Mouse (Mus musculus): ENCODE measurements around the gene Nsf. TPM values are rescaled to one million over a fixed set of nuclear protein-coding genes. Genes with fewer than 3 reads are reported as not detected.

The Nsf gene
- polyA plus RNA-seq, 1 experiment from 2014 or later, result 46.3 TPM

DNA sequence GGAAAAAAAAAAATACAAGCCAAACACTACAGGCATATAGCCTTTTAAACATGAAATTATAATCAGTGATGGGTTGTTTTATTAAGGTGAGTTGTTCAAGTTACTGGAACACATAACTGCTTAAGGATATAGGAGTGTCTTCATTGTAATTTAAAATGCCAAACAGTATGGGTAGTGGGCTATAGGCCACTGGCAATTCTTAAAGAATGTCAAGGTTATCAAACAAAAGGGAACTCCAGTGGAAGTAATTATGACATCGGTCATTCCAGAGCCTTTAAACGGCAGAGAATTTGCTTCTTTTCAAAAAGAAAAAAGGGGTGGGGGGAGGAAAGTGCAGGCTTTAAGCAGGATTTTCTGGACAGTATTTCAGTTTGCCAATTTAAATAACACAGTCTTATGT is 18.1 kb downstream of the Nsf start:
- WGBS, result 67% methylated on average over 2 of the region's 2 CpGs
- DNase-seq (ENCODE audit: low spot score), result no peak
- Histone ChIP-seq H3K27ac (no peak overlapping the region), H3K4me1 (no peaks in the 10 kb centered on the region), H3K27me3 (ENCODE audit: insufficient read depth, poor library complexity, severe bottlenecking) (no peaks in the 10 kb centered on the region), H3K36me3 (no peaks in the 10 kb centered on the region), H3K9me3 (no peaks in the 10 kb centered on the region), H3K4me3 (no peak overlapping the region)

DNA sequence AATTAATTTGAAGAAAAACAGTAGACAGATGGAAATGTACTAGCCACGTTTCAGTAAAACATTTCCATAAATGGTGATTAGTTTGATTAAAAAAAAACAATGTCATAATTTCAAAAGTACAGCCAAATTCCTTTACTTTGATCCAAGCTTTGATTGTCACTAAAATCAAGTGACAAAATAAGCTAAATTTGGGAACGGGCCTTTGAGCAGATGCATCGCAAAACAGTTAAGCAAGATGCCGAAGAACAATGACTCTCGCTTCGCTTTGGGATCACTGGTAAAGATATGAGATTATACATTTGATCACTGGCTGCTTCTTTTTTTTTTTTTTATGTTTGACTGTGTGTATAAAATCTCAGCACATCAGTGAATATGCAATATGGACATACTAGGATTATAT is 20.0 kb downstream of the Nsf start:
- WGBS, result 88% methylated on average over 6 of the region's 6 CpGs

DNA sequence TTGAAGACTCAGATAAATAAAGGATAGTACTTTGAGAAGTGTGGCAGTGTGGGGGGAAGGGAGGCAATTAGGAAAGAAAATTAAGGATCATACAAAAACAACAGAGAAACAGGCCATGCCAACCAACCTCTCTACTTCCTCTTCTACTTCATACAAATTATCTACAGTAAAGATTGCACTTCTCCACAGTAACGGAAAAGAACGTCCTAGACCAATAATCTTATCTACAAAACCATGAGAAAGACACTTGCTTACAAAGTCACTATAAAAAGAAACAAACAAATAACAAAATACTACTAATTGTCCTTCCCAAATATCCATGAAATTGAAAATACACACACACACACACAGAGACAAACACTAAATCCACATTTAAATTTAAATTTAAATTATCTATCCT is 29.9 kb downstream of the Nsf start:
- H3K27ac ChIP-seq, result no peak overlapping the region
- H3K9me3 ChIP-seq, result no peaks in the 10 kb centered on the region
- H3K36me3 ChIP-seq, result peaks cover 25% of the 10 kb centered on the region
- H3K4me3 ChIP-seq, result no peak overlapping the region
- no peaks in the 10 kb centered on the region for H3K27me3 ChIP-seq (ENCODE audit: insufficient read depth, poor library complexity, severe bottlenecking)
- H3K4me1 ChIP-seq, result no peaks in the 10 kb centered on the region
- no peak for DNase-seq (ENCODE audit: low spot score)
- 82% methylated on average over 2 of the region's 2 CpGs for WGBS

More for the DNA sequence above, 20.0 kb downstream of the Nsf start:
- Histone ChIP-seq H3K27ac (no peak overlapping the region), H3K27me3 (ENCODE audit: insufficient read depth, poor library complexity, severe bottlenecking) (no peaks in the 10 kb centered on the region), H3K4me3 (no peak overlapping the region), H3K36me3 (0 out of 2 replicates have a peak, but pooled peaks cover under 1% of the 10 kb centered on the region), H3K9me3 (no peaks in the 10 kb centered on the region), H3K4me1 (0 out of 2 replicates have a peak, but pooled peaks cover 4% of the 10 kb centered on the region)
- no peak for DNase-seq (ENCODE audit: low spot score)

DNA sequence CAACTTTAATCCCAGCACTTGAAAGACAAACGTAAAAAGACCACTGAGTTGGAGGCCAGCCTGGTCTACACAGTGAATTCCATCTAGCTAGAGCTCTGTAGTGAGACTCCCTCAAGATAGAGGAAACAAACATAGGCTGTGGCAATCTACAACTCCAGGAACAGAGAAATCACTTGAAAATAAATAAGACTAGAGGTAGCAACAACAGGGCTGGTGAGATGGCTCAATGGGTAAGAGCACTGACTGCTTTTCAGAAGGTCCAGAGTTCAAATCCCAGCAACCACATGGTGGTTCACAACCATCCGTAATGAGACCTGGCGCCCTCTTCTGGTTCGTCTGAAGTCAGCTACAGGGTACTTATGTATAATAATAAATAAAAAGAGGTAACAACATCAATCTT is 30.6 kb downstream of the Nsf start:
- Histone ChIP-seq H3K27ac (no peak overlapping the region), H3K4me1 (no peaks in the 10 kb centered on the region), H3K36me3 (peaks cover 19% of the 10 kb centered on the region), H3K4me3 (no peak overlapping the region), H3K9me3 (no peaks in the 10 kb centered on the region), H3K27me3 (ENCODE audit: insufficient read depth, poor library complexity, severe bottlenecking) (no peaks in the 10 kb centered on the region)
- 81% methylated on average over 4 of the region's 4 CpGs for WGBS
- DNase-seq (ENCODE audit: low spot score), result no peak

DNA sequence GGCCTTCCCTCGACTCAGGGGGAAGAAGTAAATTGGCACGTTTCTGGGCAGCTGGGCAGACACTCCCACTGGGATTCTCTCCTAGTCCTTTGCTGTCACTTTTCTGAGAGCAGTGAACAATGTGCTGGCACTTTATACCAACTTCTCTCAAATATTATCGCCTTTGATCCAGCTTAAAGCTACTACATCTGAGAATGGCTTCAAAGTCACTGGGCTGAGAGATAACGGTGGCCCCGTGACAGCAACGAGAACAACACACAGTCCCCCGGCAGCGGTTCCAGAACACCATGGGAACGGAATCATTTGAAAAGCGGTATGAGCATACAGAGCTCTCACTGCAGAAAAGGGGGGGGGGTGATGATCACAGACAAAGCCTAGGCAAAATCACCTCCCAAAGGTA is 31.0 kb downstream of the Nsf start:
- no peak overlapping the region for H3K27ac ChIP-seq
- DNase-seq (ENCODE audit: low spot score), result no peak
- no peaks in the 10 kb centered on the region for H3K9me3 ChIP-seq
- H3K4me1 ChIP-seq, result no peaks in the 10 kb centered on the region
- H3K4me3 ChIP-seq, result no peak overlapping the region
- 91% methylated on average over 10 of the region's 10 CpGs for WGBS
- peaks cover 19% of the 10 kb centered on the region for H3K36me3 ChIP-seq
- no peaks in the 10 kb centered on the region for H3K27me3 ChIP-seq (ENCODE audit: insufficient read depth, poor library complexity, severe bottlenecking)

DNA sequence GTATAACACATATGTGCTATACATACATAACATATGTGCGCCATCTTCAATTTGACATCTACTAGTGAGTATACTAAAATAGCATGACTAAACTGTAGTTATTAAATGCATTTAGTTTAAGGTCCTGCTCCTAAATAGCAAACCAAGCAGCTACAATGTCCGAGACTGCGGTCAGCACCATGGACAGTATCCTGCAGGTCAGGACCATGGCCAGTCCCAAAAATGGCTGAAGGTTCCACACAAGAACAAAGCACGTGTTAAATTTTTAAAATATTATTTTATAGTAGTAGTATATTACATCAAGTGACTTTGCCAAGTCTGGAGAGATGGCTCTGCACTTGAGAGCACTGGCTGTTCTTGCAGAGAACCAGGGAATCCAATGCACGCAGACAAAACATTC is 33.2 kb downstream of the Nsf start:
- H3K9me3 ChIP-seq, result no peaks in the 10 kb centered on the region
- H3K36me3 ChIP-seq, result peaks cover 22% of the 10 kb centered on the region
- H3K4me3 ChIP-seq, result no peak overlapping the region
- DNase-seq (ENCODE audit: low spot score), result no peak
- no peaks in the 10 kb centered on the region for H3K27me3 ChIP-seq (ENCODE audit: insufficient read depth, poor library complexity, severe bottlenecking)
- no peaks in the 10 kb centered on the region for H3K4me1 ChIP-seq
- 70% methylated on average over 5 of the region's 5 CpGs for WGBS
- H3K27ac ChIP-seq, result no peak overlapping the region

DNA sequence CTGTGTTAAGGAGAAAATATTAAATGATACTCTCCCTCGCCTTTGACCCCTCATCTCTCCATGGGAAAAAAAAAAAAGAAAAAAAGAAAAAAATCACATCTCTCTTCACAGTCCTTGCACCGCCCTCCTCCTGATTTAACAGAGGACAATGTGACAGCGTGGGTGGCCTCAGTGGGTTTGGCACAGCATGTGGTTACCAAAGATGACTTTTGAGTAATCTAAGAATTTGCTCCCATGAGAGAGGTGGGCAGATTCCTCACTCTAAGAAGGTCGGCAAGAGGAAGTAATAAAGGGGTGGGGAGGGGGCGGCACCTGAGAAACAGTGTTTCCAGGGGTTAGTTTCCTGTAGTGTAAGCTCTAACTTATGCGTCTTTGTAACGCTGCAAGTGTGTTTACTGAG is 37.0 kb downstream of the Nsf start:
- Histone ChIP-seq H3K9me3 (no peaks in the 10 kb centered on the region), H3K27ac (no peak overlapping the region), H3K4me3 (no peak overlapping the region), H3K27me3 (ENCODE audit: insufficient read depth, poor library complexity, severe bottlenecking) (no peaks in the 10 kb centered on the region), H3K4me1 (no peaks in the 10 kb centered on the region), H3K36me3 (peaks cover 25% of the 10 kb centered on the region)
- no peak for DNase-seq (ENCODE audit: low spot score)
- WGBS, result 81% methylated on average over 7 of the region's 7 CpGs

DNA sequence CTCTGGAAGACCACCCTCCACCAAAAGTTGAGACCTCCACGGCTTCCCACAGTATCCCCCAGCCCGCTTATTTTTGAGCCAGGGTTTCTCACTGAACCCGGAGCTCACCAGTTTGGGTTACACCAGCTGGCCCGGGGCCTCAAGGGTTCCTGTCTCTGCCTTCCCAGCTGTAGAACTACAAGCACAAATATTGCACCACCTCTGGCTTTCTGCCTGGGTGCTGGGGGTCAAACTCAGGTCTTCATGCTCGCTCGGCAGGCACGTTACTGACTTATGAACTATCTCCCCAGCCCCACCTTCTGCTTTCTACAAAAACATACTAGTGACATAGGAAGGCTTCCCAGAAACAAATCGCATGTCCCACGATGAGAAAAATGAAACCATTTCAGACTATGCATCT is 38.2 kb downstream of the Nsf start:
- 89% methylated on average over 9 of the region's 9 CpGs for WGBS
- Histone ChIP-seq H3K27me3 (ENCODE audit: insufficient read depth, poor library complexity, severe bottlenecking) (no peaks in the 10 kb centered on the region), H3K9me3 (no peaks in the 10 kb centered on the region), H3K27ac (no peak overlapping the region), H3K4me1 (no peaks in the 10 kb centered on the region), H3K36me3 (peaks cover 26% of the 10 kb centered on the region), H3K4me3 (no peak overlapping the region)
- no peak for DNase-seq (ENCODE audit: low spot score)

DNA sequence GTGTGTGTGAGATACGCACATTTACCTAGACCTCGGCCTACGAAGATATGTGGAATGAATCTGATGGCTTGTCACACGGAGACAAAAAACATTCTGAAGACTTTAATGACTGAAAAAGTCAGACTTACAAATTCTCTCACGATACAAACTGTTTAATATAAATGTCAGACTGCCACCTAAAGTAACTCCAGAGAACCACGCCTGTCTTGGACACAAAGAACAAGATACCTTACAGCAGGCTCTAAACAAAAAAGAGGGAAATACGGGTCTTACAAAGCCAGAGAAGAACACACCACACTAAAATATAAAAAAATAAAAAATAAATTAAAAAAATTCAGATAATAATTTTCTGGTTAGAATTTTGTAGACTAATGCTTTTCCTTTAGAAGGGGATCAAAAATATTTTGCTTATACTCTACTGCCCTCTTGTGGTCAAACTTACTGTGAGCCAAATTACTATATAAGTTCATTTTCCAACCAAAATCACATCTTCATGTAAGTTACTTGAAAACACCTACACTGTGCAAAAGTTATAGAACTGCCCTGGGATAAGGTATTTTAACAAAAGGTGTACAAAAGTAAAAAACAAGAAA is 42.8 kb downstream of the Nsf start:
- H3K4me3 ChIP-seq, result no peak overlapping the region
- peaks cover 41% of the 10 kb centered on the region for H3K36me3 ChIP-seq
- no peak for DNase-seq (ENCODE audit: low spot score)
- H3K27me3 ChIP-seq (ENCODE audit: insufficient read depth, poor library complexity, severe bottlenecking), result no peaks in the 10 kb centered on the region
- H3K4me1 ChIP-seq, result no peaks in the 10 kb centered on the region; the same call in 1 of the 2 replicates
- 72% methylated on average over 7 of the region's 7 CpGs for WGBS
- H3K27ac ChIP-seq, result no peak overlapping the region
- H3K9me3 ChIP-seq, result no peaks in the 10 kb centered on the region

DNA sequence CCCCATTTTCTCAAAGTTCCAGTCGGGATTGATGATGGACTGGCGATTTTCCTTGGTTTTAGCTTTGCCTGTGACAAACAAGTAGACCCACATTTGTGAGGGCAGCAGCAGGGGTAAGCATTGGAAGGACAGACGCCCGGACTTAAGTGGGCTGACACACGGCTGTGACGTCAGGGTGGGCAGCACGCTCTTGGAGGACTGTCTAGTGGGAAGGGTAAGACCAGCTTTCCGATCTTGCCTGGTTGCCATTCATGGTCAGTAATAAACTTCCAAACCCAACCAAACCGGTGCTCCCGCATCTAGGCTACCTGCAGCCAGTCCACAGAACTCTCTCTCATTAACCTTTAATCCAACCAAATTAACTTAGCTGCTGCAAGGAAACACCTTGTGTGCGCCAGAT is 43.3 kb downstream of the Nsf start:
- 94% methylated on average over 11 of the region's 11 CpGs for WGBS
- Histone ChIP-seq H3K4me1 (no peaks in the 10 kb centered on the region; the same call in 1 of the 2 replicates), H3K27me3 (ENCODE audit: insufficient read depth, poor library complexity, severe bottlenecking) (no peaks in the 10 kb centered on the region), H3K27ac (no peak overlapping the region), H3K36me3 (peaks cover 36% of the 10 kb centered on the region), H3K9me3 (no peaks in the 10 kb centered on the region), H3K4me3 (no peak overlapping the region)
- peak; percentile 57 for DNase-seq (ENCODE audit: low spot score)

DNA sequence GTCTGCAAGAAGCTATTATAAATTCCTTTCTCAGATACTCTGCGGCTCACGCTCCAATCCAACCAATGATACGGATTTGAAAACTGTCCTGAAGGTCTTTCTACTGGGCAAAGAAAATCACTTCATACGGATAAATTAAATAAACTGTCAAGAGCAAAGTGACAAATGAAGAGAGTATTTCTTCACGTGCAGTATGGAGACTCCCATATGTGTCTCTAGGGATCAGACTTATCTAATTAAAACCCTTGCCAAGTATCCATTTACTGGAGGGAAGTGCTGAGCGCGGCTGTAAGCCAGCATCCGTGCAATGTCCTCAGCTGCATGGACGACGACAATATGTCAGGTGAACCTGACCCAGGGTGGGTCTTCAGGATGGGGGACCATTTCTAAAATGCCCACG is 44.0 kb downstream of the Nsf start:
- Histone ChIP-seq H3K4me1 (no peaks in the 10 kb centered on the region; the same call in 1 of the 2 replicates), H3K36me3 (peaks cover 34% of the 10 kb centered on the region), H3K27ac (no peak overlapping the region), H3K27me3 (ENCODE audit: insufficient read depth, poor library complexity, severe bottlenecking) (no peaks in the 10 kb centered on the region), H3K4me3 (no peak overlapping the region), H3K9me3 (no peaks in the 10 kb centered on the region)
- 89% methylated on average over 11 of the region's 11 CpGs for WGBS
- DNase-seq (ENCODE audit: low spot score), result peak; percentile 20

DNA sequence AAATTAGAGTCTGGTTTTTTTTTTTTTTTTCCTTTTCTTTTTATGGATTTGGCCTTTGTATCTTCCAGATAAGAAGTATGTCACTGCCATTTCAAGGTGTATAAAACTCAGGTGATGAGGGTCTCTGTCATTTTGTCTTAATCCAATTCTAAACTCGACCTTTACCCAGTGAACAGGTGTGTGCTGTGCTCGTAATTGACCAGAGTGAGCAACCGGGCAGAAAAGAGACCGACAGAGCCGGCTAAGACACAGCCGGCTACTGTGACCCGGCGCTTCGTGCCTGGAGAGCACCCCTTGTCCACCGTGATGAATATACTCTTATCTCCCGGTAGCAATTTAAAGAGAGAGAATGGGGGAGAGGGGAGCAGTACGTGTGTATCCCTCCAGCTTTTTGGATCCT is 44.5 kb downstream of the Nsf start:
- DNase-seq (ENCODE audit: low spot score), result peak; percentile 33
- 89% methylated on average over 12 of the region's 12 CpGs for WGBS
- no peaks in the 10 kb centered on the region for H3K27me3 ChIP-seq (ENCODE audit: insufficient read depth, poor library complexity, severe bottlenecking)
- no peaks in the 10 kb centered on the region; the same call in 1 of the 2 replicates for H3K4me1 ChIP-seq
- no peak overlapping the region for H3K27ac ChIP-seq
- H3K4me3 ChIP-seq, result no peak overlapping the region
- H3K9me3 ChIP-seq, result no peaks in the 10 kb centered on the region
- peaks cover 34% of the 10 kb centered on the region for H3K36me3 ChIP-seq

DNA sequence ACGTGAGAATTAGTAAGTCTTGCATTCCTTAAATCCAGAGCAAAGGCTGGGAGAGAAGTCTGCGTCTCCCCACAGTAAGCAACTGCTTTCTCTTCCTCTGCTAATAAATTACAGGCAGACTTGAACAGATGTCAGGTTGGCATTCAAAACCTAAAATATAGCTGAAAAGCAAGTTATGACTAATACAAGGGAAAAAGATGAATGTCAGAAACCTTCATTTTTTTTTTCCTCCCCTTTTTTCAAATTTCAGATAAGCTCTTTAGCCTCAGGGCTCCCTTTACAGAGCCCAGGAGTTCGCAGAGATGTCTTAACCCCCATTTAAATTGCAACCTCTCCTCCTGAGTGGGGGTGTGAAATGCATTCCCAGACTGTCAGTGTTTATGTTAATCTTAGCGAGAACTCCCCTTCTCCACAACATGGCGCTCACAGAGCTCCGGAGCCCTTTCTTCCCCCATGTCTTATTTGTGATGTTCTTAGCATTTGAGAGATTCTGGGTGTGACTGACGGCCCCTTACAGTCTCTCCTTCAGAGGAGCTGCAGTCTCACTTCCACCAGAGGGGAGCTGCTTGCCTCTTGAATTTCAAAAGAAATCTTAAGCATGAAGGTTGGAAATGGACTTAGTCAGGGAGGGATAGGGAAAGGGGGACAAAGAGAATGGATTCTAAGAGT is 47.7 kb downstream of the Nsf start:
- peak; percentile 17 for DNase-seq (ENCODE audit: low spot score)
- WGBS, result 51% methylated on average over 7 of the region's 7 CpGs
- Histone ChIP-seq H3K27me3 (ENCODE audit: insufficient read depth, poor library complexity, severe bottlenecking) (no peaks in the 10 kb centered on the region), H3K9me3 (no peaks in the 10 kb centered on the region), H3K4me1 (peaks cover 5% of the 10 kb centered on the region; the same call in 1 of the 2 replicates), H3K4me3 (no peak overlapping the region), H3K27ac (no peak overlapping the region), H3K36me3 (peaks cover 21% of the 10 kb centered on the region)

Measured in heart, embryonic 10.5 days (tissue).